Mouse (Mus musculus): ENCODE measurements at regions not wholly inside any gene's neighbourhood (a gene's known extent, or its start where the extent isn't known, plus 50 kb on each side); places are given as distances from the start of the nearest gene placed in this dataset.
A peak's percentile ranks its signal among the peaks of the same experiment; 100 is the strongest.

DNA sequence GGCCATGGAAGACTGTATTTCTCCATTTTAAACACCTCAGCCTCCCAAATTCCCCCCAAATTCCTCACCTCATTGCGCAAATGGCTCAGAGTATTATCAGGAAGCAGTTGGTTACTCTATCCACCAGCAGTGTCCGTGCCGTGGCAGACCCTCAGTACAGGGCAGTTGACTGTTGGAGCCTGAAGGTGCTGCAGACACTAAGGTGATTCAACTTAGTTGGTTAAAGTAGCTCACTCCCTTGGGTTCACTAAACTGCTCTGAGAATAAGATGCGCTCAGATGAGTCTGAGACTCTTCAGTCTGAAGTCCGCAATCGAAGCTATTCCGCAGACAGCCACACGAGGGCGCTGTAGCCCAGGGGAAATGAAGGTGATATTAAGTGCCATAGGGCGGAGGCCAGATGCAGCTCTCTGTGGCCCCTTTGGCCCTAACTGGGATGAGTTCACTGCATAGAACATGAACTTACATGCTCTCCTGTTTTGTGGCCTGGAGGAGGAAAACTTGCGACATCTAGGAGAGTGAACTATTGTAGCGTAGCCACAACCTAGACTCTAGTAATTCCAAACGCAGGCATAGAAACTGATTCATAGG is 62.9 kb downstream of the Amer3 start:
- DNase-seq (ENCODE audit: low spot score), result peak; percentile 31

DNA sequence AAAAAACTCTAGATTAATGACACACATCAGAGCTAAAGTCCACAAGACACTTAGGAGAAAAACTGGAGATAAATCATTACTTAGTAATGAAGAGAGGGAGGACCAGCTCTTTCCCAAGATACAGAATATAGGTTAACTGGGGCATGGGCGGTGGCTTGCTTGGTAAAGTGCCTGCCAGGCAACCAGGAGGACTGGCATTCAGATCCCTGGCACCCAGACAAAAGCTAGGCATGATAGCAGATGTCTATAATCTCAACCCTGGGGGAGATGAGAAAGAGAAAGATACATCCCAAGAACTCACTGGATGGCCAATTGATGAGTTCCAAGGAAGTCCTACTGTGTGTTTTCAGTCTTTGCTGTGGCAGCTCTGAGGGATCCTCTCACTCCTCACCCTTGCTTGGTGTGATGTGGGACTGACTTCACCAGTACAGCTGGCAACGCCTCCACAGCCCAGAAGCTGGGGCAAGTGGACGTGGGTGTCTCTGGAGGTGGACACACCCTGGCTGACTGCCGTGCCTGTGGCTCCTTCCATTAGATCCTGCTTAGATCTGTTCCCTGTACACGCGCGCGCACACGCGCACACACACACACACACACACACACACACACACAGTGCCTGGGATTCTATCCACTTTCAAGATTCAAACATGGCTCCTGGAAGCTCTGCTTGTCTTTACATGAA is 74.6 kb downstream of the Amer3 start:
- DNase-seq (ENCODE audit: low spot score), result no peak

DNA sequence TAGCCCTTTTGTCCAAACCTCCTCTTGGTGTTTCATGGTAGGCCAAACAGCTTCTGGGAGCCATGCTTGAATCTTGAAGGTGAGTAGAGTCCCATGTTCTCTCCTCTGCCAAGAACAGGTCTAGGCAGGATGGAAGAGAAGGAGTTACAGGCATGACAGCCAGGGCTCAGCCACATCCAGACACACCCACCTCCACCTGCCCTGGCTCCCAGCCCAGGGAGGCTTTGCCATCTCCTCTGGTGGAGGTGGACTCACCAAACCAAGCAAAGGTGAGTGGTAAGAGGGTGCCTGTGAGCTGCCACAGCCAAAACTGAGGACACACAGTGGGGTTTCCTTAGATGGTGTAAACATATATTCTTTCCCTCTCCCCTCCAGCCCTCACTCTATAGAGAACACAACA is 78.0 kb downstream of the Amer3 start:
- DNase-seq (ENCODE audit: low spot score), result no peak

DNA sequence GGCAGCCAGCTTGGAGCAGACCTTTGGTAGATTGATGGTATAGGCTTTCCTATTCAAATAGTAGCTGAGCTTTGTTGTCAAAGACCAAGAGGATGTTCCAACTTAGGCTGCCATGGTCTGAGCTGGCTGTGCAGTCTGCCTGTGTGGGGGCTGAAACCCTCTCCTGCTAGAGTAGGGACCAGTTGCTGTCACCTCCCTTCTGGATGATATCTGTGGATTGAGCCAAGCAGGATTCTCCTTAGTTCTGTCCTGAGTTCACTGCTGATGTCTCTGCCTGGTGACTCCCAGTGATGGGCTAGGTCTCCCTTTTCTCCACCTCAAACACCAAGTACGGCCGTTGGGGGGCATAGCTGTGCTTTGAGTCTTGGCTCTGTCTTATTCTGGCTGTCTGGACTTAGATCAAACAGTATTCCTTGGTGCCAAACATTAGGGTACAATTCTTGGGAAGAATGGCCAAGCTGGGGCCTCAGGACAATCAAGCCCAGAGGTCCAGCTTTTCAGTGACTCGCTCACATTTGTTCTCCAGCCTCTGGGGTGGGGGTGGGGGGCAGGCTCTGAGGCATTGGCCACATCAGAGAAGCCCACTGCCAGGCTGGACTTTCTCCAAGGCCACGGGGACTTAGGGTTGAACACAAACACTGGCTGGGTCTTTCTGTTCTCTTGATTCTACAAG is 84.6 kb downstream of the Amer3 start:
- DNase-seq (ENCODE audit: low spot score), result no peak

DNA sequence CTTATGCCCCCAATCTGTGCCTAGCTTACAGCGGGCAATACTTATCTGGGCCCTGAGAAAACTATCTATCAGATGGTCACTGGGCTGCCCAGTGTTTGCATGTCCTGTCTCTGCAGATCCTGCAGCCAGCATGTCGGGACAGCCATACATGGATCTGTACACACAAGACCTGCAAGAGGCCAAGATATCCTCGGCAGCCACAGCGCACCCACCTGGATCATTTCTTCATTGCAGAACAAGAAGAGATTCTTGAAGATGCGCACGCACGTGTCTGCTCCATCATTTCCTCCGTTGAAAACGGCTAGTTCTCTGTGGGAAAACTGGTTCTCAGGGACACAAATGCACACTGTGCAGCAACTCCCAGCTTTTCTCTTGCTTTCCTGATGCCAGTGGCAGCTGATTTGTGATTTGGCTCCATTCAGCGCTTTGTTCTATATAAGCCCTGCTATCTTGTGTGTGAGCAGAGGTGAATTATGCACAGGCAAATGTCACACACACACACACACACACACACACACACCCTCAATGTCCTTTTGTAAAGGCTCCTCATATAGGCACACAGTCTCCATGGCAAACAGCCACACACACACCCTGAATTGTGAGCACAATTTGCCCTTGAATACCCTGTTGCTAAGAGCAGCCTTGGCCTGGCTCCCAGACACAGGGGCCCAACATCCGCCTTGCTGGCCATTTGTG is 85.5 kb downstream of the Amer3 start:
- DNase-seq (ENCODE audit: low spot score), result no peak

DNA sequence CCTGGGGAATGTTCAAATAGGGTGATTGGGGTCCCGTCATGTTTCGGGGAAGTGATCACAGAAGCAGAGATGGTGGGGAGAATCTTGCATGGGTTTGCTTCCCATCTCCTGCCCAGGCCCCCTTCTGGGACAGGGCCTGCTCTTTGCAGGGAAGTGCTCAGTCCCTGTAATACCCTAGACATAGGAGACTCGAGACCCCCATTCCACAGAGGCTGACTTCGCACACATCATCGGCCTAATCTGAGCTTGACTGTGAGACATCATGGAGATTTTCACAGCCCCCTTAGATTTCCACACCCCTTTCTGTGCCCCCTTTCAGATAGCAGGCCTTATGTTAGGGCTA is 86.0 kb downstream of the Amer3 start:
- DNase-seq (ENCODE audit: low spot score), result no peak

DNA sequence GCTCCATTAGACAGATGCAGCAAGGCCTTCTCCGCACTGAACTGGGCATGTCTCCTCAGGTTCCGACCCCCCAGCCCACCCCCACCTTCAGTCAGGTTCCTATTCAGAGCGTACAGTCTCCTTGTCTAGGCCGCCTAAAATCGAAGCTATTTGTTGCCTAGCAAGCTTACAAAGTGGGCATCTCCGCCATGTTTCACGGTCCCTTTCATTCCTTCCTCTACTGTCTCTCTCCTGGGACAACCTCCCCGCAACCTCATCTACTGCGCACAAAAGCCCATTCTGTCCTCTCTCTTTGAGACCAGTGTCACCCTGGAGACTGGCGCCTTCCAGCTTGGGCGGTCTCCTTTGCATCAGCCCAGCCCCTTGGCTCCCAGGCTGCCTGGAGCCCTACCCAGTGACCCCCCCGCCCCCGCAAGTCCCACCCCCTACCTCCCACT is 86.8 kb downstream of the Amer3 start:
- no peak for DNase-seq (ENCODE audit: low spot score)

DNA sequence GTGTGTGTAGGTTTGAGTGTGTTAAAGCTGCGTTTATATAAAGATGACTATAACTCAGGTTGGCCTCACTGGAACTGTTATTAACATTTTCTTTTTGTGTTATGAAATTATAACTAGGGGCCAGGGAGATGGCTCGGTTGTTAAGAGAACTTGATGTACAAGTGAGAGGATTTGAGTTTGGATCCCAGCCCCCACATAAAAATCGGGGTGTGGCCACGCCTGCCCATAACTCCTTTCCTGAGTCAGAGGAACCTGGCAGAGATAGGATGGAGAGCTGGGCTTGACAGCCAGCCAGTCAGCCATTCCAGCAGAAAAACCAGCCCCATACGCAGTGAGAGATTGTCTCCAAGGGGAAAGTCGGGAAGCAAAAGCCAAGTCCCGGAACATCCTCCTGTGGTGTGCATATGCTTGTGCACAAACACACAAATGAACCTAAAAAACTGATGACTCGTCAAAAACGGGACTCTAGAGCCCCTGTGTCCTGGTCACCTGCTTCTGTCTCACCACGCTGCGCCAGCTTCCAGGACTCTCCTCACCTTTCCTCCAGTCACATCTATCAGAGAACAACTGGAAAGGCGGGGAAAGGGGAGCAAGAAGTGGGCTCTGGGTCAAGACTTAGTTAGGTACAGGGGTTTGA is 97.8 kb downstream of the Amer3 start:
- DNase-seq (ENCODE audit: low spot score), result no peak

DNA sequence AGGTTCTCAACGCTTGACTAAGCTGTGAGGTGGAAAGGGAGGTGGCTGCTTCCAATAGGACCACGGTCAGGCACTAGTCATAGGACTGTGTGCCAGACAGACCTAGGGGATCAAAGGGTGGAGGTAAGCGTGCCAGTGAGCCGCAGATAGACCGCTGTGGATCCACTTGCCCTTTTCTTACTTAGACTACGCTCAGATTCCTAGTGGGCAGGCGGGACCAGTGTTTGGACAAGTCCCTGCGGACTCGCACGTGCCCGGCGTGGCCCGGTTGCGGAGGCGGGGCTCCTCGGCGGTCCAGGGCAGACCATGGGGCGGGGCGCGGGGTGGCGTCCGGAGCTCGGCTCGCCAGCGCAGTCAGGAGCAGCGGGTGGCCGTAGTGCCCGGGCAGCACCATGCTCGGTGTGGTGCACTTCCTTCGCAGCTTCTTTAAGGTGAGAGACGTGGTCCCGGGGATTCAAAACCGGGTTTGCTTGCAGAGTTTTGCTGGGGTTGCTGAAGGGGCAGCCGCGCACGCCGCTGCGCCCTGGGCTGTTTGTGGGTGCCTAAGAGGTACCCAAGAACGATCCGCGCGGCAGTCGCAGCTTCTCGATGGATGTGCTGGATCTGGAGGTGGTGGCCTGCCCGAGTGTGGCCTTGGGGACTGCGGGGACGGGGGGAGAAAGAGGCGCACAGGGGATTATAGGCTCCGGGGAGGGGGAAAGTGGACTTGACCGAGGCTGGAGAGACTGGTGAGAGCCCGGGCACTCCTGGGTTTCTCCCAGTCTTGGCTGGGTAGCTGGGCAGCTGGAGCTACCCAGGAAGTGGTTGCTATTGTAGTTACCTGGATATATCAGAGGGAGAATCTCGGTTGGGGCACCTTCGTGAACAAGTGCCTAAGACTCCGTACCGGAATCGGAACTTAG is 98.6 kb downstream of the Amer3 start:
- DNase-seq (ENCODE audit: low spot score), result peak; percentile 5

DNA sequence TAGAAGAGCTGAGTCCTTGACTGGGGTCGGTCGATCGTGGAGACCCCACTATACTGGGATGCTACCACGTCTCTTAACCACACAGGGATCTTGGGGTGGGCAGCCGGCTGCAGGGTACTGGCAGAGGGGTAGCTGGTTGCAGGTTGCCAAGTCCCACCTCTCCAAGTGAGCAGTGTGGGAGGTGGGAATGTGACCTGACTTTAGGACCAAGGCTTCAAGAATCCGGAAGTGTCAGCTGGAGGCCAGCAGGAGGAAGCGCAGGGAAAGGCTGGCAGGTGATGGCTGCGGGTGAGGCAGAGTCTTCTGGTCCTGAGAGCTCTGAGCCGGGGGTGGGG is 99.2 kb downstream of the Amer3 start:
- no peak for DNase-seq (ENCODE audit: low spot score)

DNA sequence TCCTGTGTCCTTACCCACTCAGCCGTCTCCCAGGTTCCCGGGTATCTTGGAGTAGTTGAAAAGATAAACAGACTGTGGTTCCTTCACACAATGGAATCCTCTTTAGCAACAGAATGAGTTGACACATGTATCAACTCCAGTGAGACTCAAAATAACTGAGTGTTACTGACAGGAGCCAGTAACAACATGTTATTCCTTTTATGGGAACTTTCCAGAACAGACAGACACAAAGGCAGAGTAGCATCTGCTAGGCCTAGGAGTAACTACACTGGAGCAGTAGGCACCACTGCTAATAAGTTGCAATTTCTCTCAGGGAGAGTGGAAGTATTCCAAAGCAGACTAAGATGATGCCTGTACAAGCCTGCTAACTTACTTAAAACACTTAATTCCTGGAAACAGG is 107.1 kb downstream of the Amer3 start:
- no peak for DNase-seq (ENCODE audit: low spot score)

DNA sequence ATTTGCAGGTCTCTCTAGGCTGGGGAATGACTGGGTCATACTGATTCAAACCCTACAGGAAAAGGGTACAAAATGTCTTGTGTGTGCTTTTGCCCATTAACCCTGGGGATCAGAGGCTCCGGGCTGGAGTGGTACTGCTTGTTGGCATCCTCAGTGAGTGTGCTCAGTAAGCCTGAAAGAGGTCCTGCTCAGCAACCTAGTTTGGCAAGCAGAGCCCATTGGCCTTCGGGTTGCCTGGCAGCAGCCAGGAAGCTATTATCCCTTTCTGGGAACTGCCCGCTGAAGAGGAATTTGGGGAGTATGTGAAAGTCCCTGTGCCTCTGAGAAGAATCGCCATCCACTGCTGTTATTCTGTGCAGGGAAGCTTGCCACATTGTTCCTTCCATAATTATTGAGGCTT is 117.1 kb downstream of the Amer3 start:
- no peak for DNase-seq (ENCODE audit: low spot score)

DNA sequence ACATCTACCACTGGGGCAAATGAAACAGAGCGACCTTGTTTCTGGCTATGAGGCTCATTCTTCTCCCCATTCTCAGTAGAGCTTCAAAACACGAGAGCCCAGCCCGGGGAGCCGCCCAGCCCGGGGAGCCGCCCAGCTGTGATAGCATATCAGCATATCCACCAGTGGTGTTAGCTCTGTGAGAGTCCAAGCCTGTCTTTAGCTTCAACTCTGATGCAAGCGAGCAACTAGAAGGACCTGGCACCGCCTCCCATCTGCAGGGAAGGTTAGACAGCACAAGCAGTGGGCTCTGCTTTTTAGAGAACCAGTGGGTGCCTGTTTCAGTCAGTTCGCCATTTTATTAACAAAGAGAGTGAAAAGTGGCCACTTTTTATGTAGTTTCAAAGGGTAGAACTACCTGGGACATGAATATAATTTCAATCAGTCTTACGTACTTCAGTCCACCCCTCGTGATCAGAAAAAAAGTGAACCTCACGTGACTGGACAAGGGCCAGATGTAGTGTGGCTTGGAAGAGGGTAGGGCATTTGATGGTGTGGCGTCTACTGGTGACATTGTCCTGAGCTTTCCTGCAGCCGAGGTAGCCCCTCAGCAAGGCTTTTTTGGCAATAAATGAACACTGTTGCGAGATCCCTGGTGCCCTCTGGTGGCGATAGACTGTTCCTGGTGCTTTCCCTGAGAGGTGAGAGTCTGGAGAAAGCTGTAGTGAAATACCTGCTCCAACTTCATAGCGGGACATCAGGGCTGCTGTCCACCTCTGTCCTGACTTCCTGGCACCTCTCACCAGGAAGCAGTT is 121.0 kb downstream of the Amer3 start:
- DNase-seq (ENCODE audit: low spot score), result no peak

DNA sequence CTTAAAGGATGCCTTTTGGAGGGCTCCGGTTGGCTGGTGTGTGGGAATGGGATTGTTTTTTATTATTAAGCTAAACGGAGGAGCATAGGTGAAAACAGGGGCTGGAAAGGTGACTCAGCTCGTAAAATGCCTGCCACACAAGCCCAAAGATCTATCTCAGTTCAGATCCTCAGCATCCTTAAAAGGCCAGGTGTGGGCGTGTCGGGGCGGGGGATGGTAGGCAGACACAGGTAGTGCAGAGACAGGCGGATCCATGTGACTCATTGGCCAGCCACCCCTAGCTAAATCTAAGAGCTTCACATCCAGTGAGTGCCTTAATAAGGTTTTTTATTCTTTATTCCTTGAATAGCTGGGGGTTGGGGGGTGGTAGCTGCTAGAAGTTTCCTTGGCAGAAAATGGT is 122.0 kb downstream of the Amer3 start:
- no peak for DNase-seq (ENCODE audit: low spot score)

DNA sequence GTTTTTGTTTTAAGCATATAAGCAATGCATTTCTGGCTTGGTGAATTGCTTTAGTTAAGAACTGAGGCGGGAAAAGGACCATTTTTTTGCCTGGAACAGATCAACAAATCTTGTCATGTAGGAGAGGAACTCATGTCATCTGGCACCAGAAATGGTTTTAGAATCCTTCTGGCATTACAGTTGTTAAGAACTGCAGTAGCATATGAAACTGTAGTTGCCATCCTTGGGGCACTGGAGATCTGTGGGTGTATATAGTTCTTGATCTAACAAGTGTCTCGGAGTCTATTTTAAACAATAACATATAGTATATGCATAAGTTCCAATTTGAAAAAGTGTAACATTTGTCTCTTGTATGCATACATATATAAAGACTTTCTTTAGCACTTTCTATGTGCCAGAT is 129.6 kb downstream of the Amer3 start:
- no peak for DNase-seq (ENCODE audit: low spot score)

DNA sequence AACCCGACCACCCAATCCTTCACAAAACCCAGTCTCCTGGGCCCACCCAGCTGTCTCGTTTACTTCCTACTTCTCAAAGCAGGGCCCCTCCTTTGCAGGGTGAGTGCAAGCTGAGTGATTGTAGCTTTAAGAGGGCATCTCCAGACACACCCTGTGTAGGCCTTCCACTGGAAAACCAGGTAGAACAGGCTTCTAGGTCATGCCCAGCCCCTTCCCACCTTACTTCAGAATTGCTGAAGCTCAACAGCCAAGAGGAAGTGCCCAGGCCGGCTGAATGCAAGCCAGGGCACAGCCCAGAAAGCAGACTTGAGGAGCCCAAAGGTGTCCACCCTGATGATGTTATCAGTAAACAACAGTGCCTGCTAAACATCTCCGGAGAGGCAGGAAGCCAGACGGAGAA is 120.2 kb downstream of the Fam168b start:
- DNase-seq (ENCODE audit: low spot score), result no peak

DNA sequence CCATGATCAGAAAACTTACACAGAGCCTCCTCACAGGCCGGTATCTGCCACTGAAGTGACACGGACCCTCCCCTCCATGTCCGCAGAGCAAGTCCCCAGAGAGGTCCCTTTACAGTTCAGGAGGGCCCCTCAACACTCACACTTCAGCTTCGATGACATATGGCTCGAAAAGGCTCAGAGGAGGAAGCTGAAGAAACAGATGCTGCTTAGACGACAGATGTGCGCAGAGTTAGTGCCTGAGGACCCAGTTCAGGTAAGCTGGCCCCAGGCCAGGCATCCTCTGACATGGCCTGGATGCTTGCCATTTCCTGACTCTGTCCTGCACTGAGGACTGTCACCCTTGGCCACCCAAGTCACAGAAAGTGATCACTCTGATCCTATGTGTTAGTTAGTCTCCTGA is 110.7 kb downstream of the Fam168b start:
- no peak for DNase-seq (ENCODE audit: low spot score)

DNA sequence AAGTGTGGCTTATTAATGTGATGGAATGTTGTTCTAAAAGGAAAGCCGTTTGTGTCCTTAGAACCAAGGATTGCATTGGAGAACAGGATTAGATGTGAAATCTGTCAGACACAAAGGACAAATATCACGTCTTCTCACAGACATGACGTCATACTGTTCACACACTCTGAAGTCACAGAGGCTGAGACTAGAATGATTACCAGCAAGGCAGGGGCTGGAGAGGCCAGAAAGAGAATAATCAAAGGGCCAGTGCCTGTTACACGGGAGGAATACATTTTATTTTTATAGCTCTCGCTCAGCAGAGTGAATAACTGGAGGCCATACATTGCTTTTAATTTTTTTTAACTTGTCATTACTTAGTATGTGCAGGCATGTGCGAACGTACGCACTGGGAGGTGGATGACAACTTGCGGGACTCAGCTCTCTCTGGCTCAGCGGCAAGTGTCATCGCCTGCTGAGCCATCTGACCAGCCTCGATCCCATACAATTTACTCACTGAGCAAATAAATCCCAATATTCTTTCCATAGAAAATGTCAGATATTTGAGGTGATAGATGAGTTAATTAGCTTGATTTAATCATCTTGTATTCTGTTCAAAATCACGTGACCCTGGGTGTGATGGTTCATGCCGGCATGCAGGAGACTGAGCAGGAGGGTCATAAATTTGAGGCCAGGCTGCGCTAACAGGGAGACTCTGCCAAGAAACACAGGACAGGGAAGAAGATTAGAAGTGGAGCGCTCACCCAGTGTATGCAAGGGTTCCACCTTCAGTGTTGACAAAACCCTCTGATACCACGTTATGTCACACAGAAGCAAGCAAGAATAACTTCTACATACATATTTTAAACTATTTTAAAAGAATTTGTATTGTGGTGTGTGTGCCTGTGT is 109.6 kb downstream of the Fam168b start:
- no peak for DNase-seq (ENCODE audit: low spot score)

DNA sequence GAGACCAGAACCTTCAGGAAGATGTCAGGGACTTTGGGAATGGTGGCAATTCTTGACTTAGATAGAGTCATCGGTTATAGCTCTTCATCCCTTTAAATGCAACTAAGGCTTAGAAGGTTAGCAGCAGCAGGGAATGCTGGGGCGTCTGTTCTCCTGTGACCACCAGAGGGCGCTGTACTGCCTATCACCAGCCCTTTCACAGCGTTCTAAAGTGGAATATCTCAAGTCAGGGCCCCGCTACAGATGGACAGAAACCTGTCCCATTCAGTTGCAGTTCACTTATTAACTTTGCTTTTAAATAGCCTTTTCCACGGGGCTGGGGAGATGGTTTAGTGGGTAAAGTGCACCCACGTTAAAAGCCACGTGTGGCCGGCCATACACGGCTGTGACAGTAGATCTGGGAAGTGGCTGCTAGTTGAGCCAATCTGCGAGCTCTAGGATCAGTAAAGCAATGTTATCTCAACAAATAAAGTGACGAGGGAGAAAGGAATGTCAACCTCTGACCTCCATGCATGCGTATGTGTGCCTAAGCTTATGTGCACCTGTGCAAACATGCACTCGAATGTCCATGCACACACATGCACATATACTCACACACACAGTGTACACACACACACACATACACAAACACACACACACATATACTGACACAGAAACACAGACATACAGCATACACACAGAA is 104.3 kb downstream of the Fam168b start:
- DNase-seq (ENCODE audit: low spot score), result peak; percentile 36
